Mouse (Mus musculus) adrenal gland, adult 18-20 months (tissue): ENCODE data around the gene Il31ra. TPM values are rescaled to one million over a fixed set of nuclear protein-coding genes. Genes with fewer than 3 reads are reported as not detected.

ENCODE experiments used
- DNase-seq, 2 experiments: peaks; one replicate each; pipeline ENCODE4 v3.0.0; 2021 to 2022; ENCODE audit warnings: low spot score in 2 of 2
- total RNA-seq, 2 experiments: library from RNA; stranded (reverse); gene quantifications; 1 replicate in 1 of 2; 2 replicates in 1 of 2; pipeline ENCODE4 v1.2.3; 2021

The Il31ra gene
- total RNA-seq, 2 experiments from 2014 or later, result 0.33 to 0.70 TPM

DNA sequence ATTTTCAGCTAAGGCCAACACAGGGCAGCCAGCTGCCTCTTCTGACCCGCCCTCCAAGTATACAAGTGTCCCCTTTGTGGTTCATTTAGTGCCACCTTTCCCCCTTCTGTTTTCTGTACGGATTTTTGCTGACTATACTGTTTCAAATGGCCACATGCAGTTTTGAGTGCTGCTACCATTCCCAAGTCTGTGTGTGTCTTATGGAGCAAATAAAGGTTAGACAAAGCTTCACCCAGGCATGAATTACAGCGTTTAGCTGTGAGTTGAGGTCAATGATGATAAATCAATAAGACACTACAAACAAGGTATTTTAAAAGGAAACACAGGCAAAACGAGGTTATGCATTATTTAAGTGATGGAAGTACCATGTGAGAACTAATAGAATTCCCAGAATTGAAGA lies 24.6 kb downstream of the Il31ra start:
- no peak for DNase-seq

DNA sequence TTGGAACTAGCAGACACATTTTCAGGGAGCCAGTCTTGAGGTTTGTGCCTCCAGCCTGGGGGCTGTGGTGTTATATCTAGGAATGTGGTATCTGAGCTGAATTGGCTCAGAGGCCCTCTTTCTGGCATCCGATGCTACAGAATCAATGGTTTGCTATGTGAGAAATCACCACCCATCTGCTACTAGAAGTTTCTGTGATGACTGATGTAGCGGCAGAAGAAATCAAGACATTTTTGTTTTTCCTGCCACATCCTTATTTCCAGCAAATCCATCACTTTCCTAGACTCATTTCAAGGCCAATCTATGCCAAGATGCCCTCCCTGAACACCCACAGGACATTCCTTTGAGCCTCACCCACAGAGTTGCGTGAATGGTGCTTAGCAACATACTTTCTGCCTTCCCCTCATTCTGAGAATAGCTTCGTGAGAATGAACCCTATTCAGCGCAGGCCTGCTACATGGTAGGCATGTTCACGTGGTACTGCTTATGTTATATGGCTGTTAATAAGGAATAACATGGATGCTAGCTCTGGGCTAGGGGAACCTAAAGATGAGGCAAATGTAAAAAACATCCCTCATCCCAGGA lies 33.5 kb downstream of the Il31ra start:
- no peak for DNase-seq

DNA sequence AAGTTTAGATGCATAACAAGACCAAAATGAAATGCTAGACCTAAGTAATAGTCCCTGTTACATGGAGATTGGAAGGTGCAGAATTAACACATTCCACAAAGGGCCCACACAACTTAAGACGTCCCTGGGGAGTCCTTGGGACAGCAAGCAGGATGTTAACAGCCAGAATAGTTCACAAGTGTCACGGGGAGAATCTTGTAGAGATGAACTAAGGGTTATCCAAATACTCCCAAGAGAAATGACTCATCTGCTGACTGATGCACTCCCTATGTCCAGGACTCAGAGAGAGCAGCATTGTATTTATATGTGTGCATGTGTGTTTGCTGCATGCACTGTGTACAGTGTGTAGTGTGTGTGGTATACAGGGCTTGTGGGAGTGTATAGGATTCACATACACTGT lies 37.7 kb downstream of the Il31ra start:
- DNase-seq, result no peak

DNA sequence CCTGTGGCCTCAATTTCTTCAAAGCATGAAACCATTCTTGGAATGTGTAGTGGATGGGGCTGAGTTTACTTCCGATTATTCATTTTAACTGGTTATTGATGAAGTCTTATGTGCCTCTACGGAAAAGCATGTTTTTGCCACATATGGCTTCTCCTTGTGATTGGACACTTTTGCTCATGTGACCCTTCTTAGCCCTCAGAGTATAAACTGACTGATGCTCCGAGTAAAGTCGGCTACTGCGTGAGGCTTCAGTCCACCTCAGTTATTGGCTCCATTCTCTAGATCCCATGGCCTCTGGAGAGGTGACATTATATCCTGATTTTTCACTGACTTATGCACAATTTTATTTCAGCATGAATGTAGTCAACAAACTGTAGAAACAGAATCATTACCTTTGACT lies 40.9 kb downstream of the Il31ra start:
- no peak for DNase-seq

DNA sequence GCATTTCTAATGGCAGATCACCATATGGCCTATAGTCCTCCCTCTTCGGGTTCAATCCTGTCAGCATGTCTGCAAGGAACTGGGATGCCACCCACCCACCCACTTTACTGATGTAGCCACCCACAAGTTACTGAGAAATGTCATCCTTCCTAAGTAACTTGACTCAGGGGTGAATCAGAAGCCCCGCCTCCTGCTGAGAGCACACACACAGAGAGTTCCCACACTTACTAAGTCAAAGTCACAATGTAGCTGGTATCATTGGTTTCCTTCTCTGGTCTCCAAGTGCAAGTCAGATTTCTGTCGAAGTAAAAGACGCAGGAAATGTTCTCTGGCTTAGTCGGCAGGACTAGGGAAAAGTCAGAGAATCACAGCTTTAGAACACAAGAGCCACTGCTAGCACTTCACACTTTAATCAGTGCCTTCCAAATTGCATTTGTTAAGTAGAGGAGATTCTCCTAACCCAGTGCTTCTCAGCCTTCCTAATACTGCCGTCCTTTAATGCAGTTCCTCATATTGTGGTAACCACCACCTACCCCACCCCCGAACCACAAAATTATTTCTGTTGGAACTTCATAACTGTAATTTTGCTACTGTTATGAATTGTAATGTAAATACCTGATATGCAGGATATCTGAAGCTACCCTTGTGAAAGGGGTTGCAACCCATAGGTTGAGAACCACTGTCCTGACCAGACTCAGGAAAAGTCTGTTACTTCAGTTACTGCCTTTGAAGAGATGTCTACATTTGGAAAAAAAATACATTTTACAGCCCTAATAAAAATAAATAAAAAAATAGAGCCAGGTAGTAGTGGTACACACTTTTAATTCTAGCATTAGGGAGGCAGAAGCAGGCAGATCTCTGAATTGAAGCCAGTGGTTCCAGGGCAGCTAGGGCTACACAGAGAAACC lies 42.3 kb downstream of the Il31ra start:
- no peak for DNase-seq

DNA sequence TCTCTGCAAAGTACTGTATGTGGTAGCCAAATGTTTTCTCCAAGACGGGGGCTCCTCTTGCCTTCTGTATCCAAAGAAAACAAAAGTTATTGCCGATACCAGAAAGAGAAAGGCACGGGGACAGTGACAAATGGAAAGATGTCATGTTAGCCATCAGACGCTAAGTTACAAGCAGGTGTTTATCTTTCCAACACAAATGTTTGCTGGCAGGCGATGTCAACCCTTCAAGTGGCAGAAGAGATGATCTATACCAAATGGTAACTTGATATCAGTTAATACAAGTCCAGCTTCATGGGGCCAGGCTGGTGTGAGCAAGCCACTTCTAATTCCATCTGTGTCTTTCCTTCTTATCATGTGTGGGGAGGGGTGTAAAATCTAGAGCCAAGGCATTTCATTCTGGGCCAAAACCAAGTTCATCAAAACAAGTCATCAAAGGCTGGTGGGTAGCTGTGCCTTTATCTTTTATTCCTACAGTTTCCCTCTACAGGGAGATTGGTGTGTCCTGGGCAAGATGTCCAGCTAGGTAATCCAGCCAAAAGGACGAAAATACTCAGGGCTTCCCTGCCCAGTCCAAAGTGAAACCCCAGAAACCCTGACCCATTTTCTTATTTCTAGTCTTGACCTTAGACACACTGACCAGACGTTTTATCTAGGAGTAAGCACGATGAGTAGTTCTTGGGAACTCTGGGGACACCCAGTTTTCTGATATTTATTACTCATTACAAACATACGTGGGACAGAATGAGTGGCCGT lies 52.8 kb downstream of the Il31ra start:
- DNase-seq, result no peak

DNA sequence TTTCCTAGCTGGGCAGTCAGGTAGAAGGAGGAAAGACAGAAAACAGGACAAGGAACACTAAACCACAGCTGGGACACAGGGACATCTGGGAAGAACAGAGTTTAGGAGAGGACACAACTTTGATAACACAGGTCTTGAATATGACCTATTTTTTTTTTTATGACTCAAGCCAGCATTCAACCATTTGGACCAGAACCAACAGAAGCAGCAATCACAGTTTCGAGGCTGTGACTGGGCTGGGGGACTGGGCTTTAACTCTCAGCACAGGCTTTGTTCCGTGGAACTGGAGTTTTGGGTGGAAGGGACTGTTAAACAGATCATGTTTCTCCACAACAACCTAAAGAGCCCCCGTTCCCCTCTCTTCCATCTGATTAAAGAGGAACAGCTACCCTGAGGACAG lies 53.5 kb downstream of the Il31ra start:
- DNase-seq, result peak in 1 of 2 experiments; percentile 11

DNA sequence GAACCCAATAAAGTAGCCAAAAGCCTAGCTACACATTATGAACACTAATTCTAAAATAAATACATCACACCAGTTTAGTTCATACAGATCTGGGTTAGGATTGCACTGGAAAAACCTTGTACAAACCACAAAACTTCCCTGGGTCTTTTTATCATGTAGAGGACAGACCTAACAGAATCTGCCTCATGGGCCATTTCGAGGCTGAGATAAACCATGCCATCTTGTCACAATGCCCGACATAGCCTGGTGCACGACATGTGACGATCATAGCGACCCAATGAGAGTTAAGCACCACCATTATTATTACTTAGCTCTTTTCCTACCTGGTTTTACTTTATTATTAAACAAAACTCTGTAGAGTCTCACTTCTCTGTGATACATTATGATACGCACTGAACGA lies 57.1 kb downstream of the Il31ra start:
- no peak for DNase-seq

DNA sequence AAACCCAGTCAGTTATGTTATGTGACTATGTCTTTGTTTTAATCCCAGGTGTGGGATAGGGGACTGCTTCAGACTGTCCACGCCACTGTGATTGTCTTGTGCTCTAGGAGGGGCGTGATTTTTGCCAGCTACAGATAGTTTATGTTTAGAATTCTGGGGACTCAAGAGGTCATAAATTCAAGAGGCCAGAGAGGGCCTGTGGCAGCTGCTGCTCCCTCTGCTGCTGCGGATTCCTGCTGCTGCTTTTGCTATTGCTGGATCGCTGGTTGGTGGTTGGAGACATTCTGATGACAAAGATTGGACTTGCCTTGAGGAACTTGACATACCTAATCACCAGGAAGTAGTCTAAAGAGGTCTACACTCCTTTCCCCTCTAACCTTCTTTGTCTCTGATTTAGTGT lies 57.5 kb downstream of the Il31ra start:
- DNase-seq, result no peak

DNA sequence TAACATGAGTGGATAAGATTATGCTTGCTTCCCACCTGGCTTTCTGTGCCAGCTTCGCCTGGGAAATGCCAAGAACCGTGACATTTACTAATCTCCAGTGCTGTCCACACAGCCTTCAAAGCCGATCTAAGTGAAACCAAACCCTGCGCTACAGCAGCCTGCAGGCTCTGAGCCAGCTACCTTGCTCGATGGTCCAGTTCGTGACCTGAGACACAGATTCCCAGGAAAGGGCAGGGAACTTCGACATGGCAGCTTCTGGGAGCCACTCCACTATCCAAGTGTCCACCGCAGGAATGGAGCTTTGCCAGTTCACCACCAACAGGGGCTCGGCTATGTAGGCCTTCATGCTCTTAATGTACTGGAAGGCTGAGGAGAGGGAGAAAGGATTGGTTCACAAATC lies 60.6 kb downstream of the Il31ra start:
- DNase-seq, result peak in 1 of 2 experiments; percentile 40

DNA sequence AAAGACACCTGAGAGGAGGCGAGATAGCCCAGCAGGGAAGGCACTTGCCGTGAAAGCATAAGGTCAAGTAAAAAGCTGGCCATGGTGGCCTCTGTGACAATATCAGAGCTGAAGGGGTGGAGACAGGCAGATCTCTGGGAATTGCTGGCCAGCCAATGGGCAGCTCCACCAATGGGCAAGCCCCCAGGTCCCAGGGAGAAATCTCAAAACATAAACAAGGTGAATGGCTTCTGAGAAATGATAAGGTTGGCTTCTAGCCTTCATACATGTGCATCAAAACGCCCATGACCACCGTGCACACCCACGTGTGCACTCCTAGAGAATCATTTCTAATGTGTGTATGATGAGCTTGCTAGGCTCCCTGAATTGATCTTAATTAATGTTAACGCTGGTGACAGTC lies 61.9 kb downstream of the Il31ra start:
- no peak for DNase-seq

DNA sequence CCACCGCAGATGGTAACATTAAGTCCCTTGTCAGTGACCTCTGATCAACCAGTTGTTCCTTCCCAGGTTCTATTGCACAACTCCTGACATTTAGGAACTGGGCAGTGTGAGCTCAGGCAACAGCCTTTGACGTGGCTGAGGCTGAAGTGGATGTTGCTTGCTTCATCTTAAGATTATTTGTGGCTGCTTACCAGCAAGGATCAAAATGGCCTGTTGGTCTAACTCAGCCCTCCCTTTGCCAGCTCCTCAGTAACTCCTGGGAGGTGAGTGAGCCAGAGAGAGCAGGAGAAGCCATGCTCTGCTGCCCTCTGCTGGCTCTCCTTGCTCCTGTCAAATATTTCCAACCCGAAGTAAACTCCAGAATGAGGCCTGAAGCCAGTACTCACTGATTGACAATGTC lies 64.3 kb downstream of the Il31ra start:
- peak; percentile 73 to 81 for DNase-seq

DNA sequence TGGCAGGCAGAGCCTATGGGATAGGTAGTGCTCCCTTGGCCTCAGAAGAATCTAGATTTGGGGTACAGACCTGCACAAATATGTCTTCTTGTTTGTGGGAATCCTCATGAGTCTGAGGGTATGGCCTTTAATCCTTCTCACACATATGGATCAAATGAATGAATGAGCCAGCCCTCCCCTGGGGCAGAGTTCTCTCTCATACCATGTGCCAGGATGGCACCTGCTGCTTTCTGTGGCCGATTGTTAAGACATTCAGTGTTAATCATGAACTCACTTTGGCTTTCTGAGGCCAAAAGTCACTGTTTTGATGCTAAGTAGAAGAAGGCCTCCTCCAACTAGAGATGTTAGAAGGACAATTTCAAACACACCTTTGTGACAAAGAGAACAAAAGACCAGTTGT lies 67.0 kb downstream of the Il31ra start:
- DNase-seq, result no peak

DNA sequence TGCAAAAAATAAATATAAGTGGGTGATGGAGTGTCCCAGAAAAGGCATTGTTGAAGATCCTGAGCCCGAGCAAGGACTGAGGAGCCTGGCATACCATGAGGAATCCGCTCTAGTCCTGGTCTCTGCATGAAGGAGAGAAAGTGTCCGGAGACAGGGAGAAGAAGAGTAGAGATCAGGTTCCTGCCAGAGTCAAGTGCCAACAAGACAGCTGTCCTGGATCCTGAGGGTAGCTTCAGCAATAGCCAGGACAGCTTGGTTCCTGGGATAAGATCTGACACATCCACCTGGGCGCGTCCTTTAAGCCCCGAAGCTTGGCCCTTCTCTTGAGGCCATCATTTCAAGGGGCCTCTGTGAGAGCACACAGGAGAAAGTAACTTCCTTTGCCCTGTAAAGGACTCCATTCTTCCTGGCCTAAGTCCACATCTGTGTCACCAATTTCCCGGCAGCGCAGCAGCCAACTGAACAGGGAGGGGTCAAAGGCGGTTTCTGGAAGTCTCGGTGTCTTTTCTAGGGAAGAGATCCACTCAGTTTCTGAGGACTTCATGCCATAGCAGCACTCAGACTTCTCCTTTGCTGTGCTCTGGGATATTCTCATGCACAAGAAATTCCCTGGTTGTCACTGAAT lies 70.7 kb downstream of the Il31ra start:
- DNase-seq, result no peak

DNA sequence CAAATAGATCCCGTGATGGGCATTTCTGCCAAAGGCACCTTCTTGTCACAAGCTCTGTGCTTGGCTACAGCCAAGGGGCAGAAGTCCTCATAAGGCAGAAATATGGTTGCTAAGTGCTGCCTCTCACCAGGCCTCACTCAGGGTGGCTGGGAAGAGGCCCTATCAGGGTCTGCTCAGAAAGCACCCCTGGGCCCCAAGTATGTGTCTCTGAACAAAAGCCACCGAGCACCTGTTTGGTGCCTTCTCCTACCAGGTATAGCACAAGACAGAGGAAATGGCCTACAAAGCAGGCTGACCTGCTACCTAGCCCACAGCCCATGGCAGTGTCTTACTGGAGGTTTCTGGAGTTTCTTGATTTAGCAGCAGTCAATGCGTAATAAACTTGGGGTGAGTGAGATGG lies 71.3 kb downstream of the Il31ra start:
- no peak for DNase-seq

DNA sequence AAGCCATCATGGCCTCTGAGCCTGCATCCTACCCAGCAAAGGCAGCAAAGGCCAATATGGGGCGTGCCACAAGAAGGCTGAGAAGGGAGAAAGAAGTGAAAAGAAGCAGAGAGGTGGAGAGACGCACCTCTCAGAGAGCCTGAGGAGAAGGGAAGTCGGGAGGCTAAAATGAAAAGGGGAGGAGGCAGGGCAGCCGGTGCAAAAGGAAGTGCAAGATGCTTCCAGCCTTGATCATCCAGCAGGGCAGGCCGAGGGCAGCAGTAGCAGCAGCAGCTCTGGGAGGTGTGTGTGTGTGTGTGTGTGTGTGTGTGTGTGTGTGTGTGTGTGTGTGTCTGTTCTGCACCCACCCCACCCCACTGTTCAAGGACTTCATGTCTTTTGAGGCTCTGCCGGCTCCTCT lies 71.9 kb downstream of the Il31ra start:
- DNase-seq, result no peak

DNA sequence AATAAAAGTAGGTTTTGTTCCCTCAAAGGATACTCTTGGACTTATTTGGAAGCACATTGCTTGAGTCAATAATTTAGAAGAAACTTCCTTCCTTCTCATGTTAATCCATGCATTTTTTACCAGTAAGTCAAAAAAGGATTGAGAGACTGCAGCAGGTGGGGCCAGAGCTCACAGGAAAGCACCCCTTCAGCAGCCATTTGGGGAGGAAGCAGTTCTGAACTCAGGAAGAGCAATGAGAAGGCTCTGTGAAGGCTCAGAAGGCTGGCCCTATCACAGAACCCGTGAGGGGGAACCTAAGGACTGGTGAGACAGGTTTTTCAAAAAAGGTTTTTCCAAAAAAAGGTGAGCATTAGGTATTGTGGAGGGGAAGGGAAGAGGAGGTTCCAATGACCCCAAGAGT lies 79.6 kb downstream of the Il31ra start:
- DNase-seq, result no peak

DNA sequence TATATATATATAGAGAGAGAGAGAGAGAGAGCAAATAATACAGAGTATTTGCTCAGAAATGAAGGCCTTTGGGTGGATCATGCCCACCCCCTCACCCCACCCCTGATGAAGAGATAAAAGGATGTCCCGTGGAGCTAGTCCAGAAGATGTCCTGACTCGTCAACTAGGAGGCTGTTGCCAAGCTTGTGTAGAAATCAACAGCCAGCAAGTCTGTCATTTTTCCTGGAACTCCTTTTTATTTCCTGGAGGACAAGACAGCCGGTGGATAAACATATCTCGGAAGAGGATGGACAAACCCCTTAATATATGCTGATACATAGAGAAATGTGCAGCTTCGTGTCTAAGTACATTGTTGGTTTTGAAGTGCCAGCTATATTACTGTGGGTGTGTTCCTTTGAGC lies 81.3 kb downstream of the Il31ra start:
- no peak for DNase-seq

DNA sequence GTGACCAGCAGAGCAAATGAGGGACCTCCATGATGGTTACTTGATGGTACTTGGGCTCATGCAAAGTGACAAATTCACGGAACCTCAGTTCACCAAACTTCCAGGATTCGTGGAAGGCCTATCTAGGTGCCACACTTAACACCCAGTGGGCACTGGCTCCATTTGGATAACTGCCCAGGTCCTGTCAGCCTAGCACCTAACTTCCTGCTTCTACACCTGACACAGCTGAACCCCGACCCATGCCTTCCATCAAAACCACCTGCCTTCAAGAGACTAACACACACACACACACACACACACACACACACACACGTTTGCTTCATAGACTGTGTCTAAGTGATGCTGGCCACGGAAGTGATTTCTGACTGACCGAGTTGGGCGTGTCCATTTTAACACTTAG lies 82.3 kb downstream of the Il31ra start:
- DNase-seq, result no peak

DNA sequence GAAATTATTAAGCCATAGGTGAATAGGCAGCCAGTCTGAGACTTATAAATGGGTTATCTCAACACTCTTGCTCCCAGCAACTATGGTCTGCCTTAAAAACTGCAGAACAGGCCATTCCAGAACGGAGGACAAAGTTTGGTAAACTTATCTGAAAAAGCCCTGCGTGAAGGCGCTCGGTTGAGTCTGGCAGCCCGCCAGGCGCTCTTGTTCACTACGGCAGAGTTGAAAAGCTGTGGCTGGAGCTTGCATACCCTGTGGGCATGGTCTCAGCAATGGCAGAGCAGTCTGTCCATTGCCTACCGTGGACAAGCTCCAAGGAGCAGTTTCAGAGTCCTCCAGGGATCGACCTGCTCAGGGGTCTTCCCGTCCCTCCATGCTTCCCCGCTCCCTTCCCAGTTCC lies 82.9 kb downstream of the Il31ra start:
- no peak for DNase-seq

DNA sequence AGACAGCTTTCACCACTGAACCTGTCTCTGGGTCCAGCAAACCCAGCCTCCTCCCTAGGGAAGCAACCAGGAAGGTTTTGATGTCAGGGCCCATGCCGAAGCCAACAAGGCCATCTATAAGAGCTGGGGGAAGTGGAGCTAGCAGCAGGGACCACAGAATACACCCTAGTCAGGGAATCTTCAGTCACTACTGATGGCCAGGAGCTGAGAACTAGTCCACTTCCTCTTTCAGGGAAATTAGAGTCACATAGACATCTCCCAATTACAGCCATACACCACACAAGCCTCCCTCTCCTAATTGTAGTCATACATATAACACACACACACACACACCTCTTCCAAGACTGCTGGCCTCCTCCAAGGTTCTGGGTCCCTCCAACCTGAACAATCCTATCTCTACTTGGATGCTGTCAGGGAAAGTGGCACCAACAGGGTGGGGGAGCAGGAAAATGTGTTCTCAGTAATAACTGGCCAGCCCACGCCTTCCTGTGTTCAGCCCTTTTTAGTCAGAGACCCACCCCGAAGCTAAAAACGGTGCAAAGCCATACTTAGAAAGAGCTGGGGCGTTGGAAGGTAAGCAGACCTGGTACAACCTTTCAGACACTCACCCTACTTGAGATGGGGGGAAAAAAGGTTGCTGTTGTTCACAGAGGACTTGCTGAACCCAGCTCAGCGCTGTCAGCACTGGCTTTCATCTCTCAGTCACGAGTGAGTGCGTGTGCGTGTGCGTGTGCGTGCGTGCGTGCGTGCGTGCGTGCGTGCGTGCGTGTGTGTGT lies 83.5 kb downstream of the Il31ra start:
- no peak for DNase-seq
